Mouse (Mus musculus) erythroblast, embryonic 14.5 days (primary cell): ENCODE data around the gene Rab39b. TPM values are rescaled to one million over a fixed set of nuclear protein-coding genes. Genes with fewer than 3 reads are reported as not detected.

Source experiments
- H3K27me3 ChIP-seq: 2 replicates; pipeline ENCODE4 v1.6.1; 2012; ENCODE audit warnings: inconsistent platforms; ENCODE audit not compliant: control insufficient read depth
- H3K36me3 ChIP-seq: 2 replicates; pipeline ENCODE4 v1.6.1; 2012; ENCODE audit warnings: mild to moderate bottlenecking, inconsistent platforms; ENCODE audit not compliant: control insufficient read depth
- H3K4me1 ChIP-seq: 2 replicates; pipeline ENCODE4 v1.6.1; 2012; ENCODE audit warnings: inconsistent platforms; ENCODE audit not compliant: control insufficient read depth
- H3K4me3 ChIP-seq: replicated peaks from 2 replicates; pipeline ENCODE3; 2012; ENCODE audit warnings: moderate library complexity, mild to moderate bottlenecking, inconsistent platforms
- H3K9me3 ChIP-seq: 2 replicates; pipeline ENCODE4 v1.6.1; 2012; ENCODE audit warnings: low read length, inconsistent platforms, mixed read lengths; ENCODE audit not compliant: control insufficient read depth
- GATA1 ChIP-seq: IDR thresholded peaks from 2 replicates; pipeline ENCODE4 v1.6.1; 2012; ENCODE audit warnings: low read length, inconsistent platforms, mixed read lengths
- TAL1 ChIP-seq: IDR thresholded peaks from 3 replicates; pipeline ENCODE4 v1.6.1; 2012; ENCODE audit warnings: low read length, inconsistent platforms, mixed read lengths
- polyA plus RNA-seq: library from polyadenylated mRNA; stranded (reverse); fragments of >175 nt; gene quantifications from 2 replicates; pipeline ENCODE4 v1.2.3, GENCODE M21; 2012

Rab39b gene
- 0.02 TPM in 1 of 2 replicates, not detected in the other for polyA plus RNA-seq

GRCm38 (mm10) chrX:75577582-75578324 is at the start of gene Rab39b:
Gene Rab39b (minus strand): TSS chrX:75578231.
- no peak for TF ChIP-seq TAL1
- TF ChIP-seq GATA1, result no peak
- Histone ChIP-seq H3K4me3 (no peak within 1 kb of the TSS), H3K9me3 (peaks cover 4% of the 10 kb centered on the region; the same call in 1 of the 2 replicates), H3K27me3 (peaks cover 12% of the 10 kb centered on the region), H3K36me3 (no peaks in the 10 kb centered on the region), H3K4me1 (no peaks in the 10 kb centered on the region)

GRCm38 (mm10) chrX:75578539-75578938 is 508 bp upstream of the Rab39b start:
- H3K9me3 ChIP-seq, result peaks cover 4% of the 10 kb centered on the region; the same call in 1 of the 2 replicates
- H3K4me3 ChIP-seq, result no peak overlapping the region
- no peaks in the 10 kb centered on the region for H3K4me1 ChIP-seq
- peaks cover 12% of the 10 kb centered on the region for H3K27me3 ChIP-seq
- TF ChIP-seq TAL1 (no peak), GATA1 (no peak)
- H3K36me3 ChIP-seq, result no peaks in the 10 kb centered on the region

Other genes with a start within 250 kb of the Rab39b start
- gene Fundc2, start 195.8 kb downstream of the Rab39b start, polyA plus RNA-seq, result 0.17 and 0.26 TPM in 2 replicates
- gene F8, start 195.6 kb downstream of the Rab39b start, polyA plus RNA-seq, result 0.01 TPM in 1 of 2 replicates, not detected in the other
- gene Cmc4, start 161.6 kb downstream of the Rab39b start, polyA plus RNA-seq, result 0.35 and 0.84 TPM in 2 replicates
- 0.16 and 0.28 TPM in 2 replicates for gene Mtcp1, start 161.6 kb downstream of the Rab39b start, polyA plus RNA-seq
- gene Brcc3, start 161.6 kb downstream of the Rab39b start, polyA plus RNA-seq, result 0.15 and 0.52 TPM in 2 replicates
- 0.51 and 0.55 TPM in 2 replicates for gene Vbp1, start 63.9 kb downstream of the Rab39b start, polyA plus RNA-seq